Comparison of ENCODE assay signal across 8 mouse cellular contexts in genomic region chr5:138194755-138195345, GRCm38 (mm10). TPM values are rescaled to one million over a fixed set of nuclear protein-coding genes. Genes with fewer than 3 reads are reported as not detected.
DNase-seq lines count a peak whose midpoint lies in the region; ATAC-seq and TF ChIP-seq lines count a peak whose summit lies in the region.

No protein-coding gene starts in this region.

- H3K27me3 ChIP-seq in erythroblast, embryonic 14.5 days (ENCODE audit: control insufficient read depth) = no peaks in the 10 kb centered on the region
- H3K27me3 ChIP-seq in hindbrain, embryonic 13.5 days = no peaks in the 10 kb centered on the region
- H3K27me3 ChIP-seq in midbrain, embryonic 15.5 days (replicated peaks) = no peaks in the 10 kb centered on the region

- peak overlapping the region; percentile 87 for H3K9ac ChIP-seq in hindbrain, embryonic 13.5 days
- peak overlapping the region; percentile 86 for H3K9ac ChIP-seq in midbrain, embryonic 15.5 days

- peak overlapping the region; percentile 94 for H3K4me2 ChIP-seq in hindbrain, embryonic 13.5 days
- H3K4me2 ChIP-seq in midbrain, embryonic 15.5 days = peak overlapping the region; percentile 66

- peaks cover 28% of the 10 kb centered on the region for H3K36me3 ChIP-seq in erythroblast, embryonic 14.5 days (ENCODE audit: control insufficient read depth)
- peaks cover 33% of the 10 kb centered on the region for H3K36me3 ChIP-seq in hindbrain, embryonic 13.5 days
- peaks cover 12% of the 10 kb centered on the region for H3K36me3 ChIP-seq in midbrain, embryonic 15.5 days (replicated peaks)

- H3K4me3 ChIP-seq in bone marrow, adult 2 months (replicated peaks; ENCODE audit: control insufficient read depth, low read depth, low read length) = peak overlapping the region; percentile 93
- peak overlapping the region; percentile 95 for H3K4me3 ChIP-seq in erythroblast, embryonic 14.5 days (replicated peaks)
- peak overlapping the region; percentile 68 for H3K4me3 ChIP-seq in hindbrain, embryonic 13.5 days
- H3K4me3 ChIP-seq in midbrain, embryonic 15.5 days = peak overlapping the region; percentile 73

- H3K9me3 ChIP-seq in erythroblast, embryonic 14.5 days (ENCODE audit: control insufficient read depth, low read length) = no peaks in the 10 kb centered on the region
- H3K9me3 ChIP-seq in hindbrain, embryonic 13.5 days = no peaks in the 10 kb centered on the region
- H3K9me3 ChIP-seq in midbrain, embryonic 15.5 days = no peaks in the 10 kb centered on the region

- H3K27ac ChIP-seq in bone marrow, adult 2 months (ENCODE audit: control insufficient read depth, insufficient read depth, low read depth, low read length, poor library complexity) = peak overlapping the region; percentile 77
- H3K27ac ChIP-seq in hindbrain, embryonic 13.5 days = peak overlapping the region; percentile 92
- peak overlapping the region; percentile 92 for H3K27ac ChIP-seq in midbrain, embryonic 15.5 days

- no peak; the same call in 1 of the 2 replicates for TF ChIP-seq POLR2A in bone marrow, adult 2 months (IDR thresholded peaks at IDR 0.05; ENCODE audit: borderline replicate concordance, control insufficient read depth, low read depth, low read length)

- TF ChIP-seq CTCF in bone marrow, adult 2 months (IDR thresholded peaks at IDR 0.05; ENCODE audit: control insufficient read depth, insufficient read depth, low read length) = no peak

- DNase-seq in layer of hippocampus, adult 18-20 months (ENCODE audit: low spot score in 2 of 2) = peak; percentile 21 to 36
- DNase-seq in layer of hippocampus, adult 9-11 months = no peak
- DNase-seq in liver = peak; percentile 39
- peak; percentile 35 for DNase-seq in yolk sac, embryonic 10.5 days (ENCODE audit: low spot score)

- ATAC-seq in hindbrain, embryonic 13.5 days (ENCODE audit: low FRiP score) = peak; percentile 73
- ATAC-seq in midbrain, embryonic 15.5 days (replicated peaks) = peak; percentile 72

- H3K4me1 ChIP-seq in bone marrow, adult 2 months (ENCODE audit: control insufficient read depth, insufficient read depth, low read length) = no peaks in the 10 kb centered on the region; the same call in 1 of the 2 replicates
- H3K4me1 ChIP-seq in erythroblast, embryonic 14.5 days (ENCODE audit: control insufficient read depth) = peaks cover 27% of the 10 kb centered on the region
- H3K4me1 ChIP-seq in hindbrain, embryonic 13.5 days (replicated peaks) = peaks cover 19% of the 10 kb centered on the region
- H3K4me1 ChIP-seq in midbrain, embryonic 15.5 days = peaks cover 21% of the 10 kb centered on the region

- WGBS in bone marrow, adult 2 months = 1% methylated on average over 29 of the region's 29 CpGs
- WGBS in hindbrain, embryonic 13.5 days = 1% methylated on average over 29 of the region's 29 CpGs
- WGBS in midbrain, embryonic 15.5 days = 1% methylated on average over 29 of the region's 29 CpGs

RNA-seq across cellular contexts. Expression of gene Mblac1, which starts 0.7 kb away (rescaled TPM):
- 1 to 10 TPM; 6.8 to 8.9 TPM for total RNA-seq in layer of hippocampus, adult 18-20 months (2021)
- polyA plus RNA-seq in bone marrow, adult 2 months (2011; ENCODE audit: insufficient read depth, insufficient read length, low replicate concordance, missing spikeins) = 0.99 and 2.3 TPM in 2 replicates
- polyA plus RNA-seq in erythroblast, embryonic 14.5 days (2012) = 0.12 and 0.31 TPM in 2 replicates
- polyA plus RNA-seq in hindbrain, embryonic 13.5 days (2015; fragmentation: Nextera tagmentation; extraction: Ambion mirVana) = 13.5 and 14.6 TPM in 2 replicates
- polyA plus RNA-seq in midbrain, embryonic 15.5 days (2015; fragmentation: Nextera tagmentation; extraction: Ambion mirVana) = 15.1 and 18.5 TPM in 2 replicates

RNA-seq across cellular contexts. Expression of gene Cnpy4, which starts 7.6 kb away (rescaled TPM):
- 10 to 100 TPM; 14.6 to 15.3 TPM for total RNA-seq in layer of hippocampus, adult 18-20 months (2021)
- polyA plus RNA-seq in bone marrow, adult 2 months (2011; ENCODE audit: insufficient read depth, insufficient read length, low replicate concordance, missing spikeins) = 14.1 and 19.6 TPM in 2 replicates
- 0.28 and 0.30 TPM in 2 replicates for polyA plus RNA-seq in erythroblast, embryonic 14.5 days (2012)
- polyA plus RNA-seq in hindbrain, embryonic 13.5 days (2015; fragmentation: Nextera tagmentation; extraction: Ambion mirVana) = 33.0 and 37.4 TPM in 2 replicates
- polyA plus RNA-seq in midbrain, embryonic 15.5 days (2015; fragmentation: Nextera tagmentation; extraction: Ambion mirVana) = 33.3 and 35.5 TPM in 2 replicates

RNA-seq across cellular contexts. Expression of gene Taf6, which starts 7.6 kb away (rescaled TPM):
- total RNA-seq in layer of hippocampus, adult 18-20 months (2021) = 10 to 100 TPM; 42.0 to 43.7 TPM
- polyA plus RNA-seq in bone marrow, adult 2 months (2011; ENCODE audit: insufficient read depth, insufficient read length, low replicate concordance, missing spikeins) = 13.2 and 31.0 TPM in 2 replicates
- polyA plus RNA-seq in erythroblast, embryonic 14.5 days (2012) = 2.8 and 3.9 TPM in 2 replicates
- 85.4 and 90.9 TPM in 2 replicates for polyA plus RNA-seq in hindbrain, embryonic 13.5 days (2015; fragmentation: Nextera tagmentation; extraction: Ambion mirVana)
- polyA plus RNA-seq in midbrain, embryonic 15.5 days (2015; fragmentation: Nextera tagmentation; extraction: Ambion mirVana) = 83.6 and 86.5 TPM in 2 replicates

RNA-seq across cellular contexts. Expression of gene Mcm7, which starts 22.6 kb away (rescaled TPM):
- total RNA-seq in layer of hippocampus, adult 18-20 months (2021) = 10 to 100 TPM; 15.8 to 16.4 TPM
- 198 and 236 TPM in 2 replicates for polyA plus RNA-seq in bone marrow, adult 2 months (2011; ENCODE audit: insufficient read depth, insufficient read length, low replicate concordance, missing spikeins)
- polyA plus RNA-seq in erythroblast, embryonic 14.5 days (2012) = 7.1 and 11.5 TPM in 2 replicates
- polyA plus RNA-seq in hindbrain, embryonic 13.5 days (2015; fragmentation: Nextera tagmentation; extraction: Ambion mirVana) = 109 and 111 TPM in 2 replicates
- polyA plus RNA-seq in midbrain, embryonic 15.5 days (2015; fragmentation: Nextera tagmentation; extraction: Ambion mirVana) = 93.3 and 95.3 TPM in 2 replicates

RNA-seq across cellular contexts. Expression of gene Ap4m1, which starts 23.0 kb away (rescaled TPM):
- 10 to 100 TPM; 19.5 to 25.4 TPM for total RNA-seq in layer of hippocampus, adult 18-20 months (2021)
- polyA plus RNA-seq in bone marrow, adult 2 months (2011; ENCODE audit: insufficient read depth, insufficient read length, low replicate concordance, missing spikeins) = 24.8 and 37.2 TPM in 2 replicates
- polyA plus RNA-seq in erythroblast, embryonic 14.5 days (2012) = 1.1 and 1.7 TPM in 2 replicates
- polyA plus RNA-seq in hindbrain, embryonic 13.5 days (2015; fragmentation: Nextera tagmentation; extraction: Ambion mirVana) = 24.3 and 26.5 TPM in 2 replicates
- polyA plus RNA-seq in midbrain, embryonic 15.5 days (2015; fragmentation: Nextera tagmentation; extraction: Ambion mirVana) = 28.5 and 30.5 TPM in 2 replicates

Comparison
In these comparisons a context has a peak if more than half of its experiments do, and no peak if none do; other contexts are left out.
1. RNA of gene Cnpy4, which starts 7.6 kb away (polyA plus RNA-seq): 33.3 to 35.5 TPM in midbrain, embryonic 15.5 days, 33.0 to 37.4 TPM in hindbrain, embryonic 13.5 days and 14.1 to 19.6 TPM in bone marrow, adult 2 months; 0.28 to 0.30 TPM in erythroblast, embryonic 14.5 days; every median in the first group is over 10 times any median in the second.
2. Peak in every context shown above with its lines, with median percentiles within 50 percentile points of each other: H3K27ac ChIP-seq and H3K4me3 ChIP-seq.